Mouse (Mus musculus) CH12F3 (cell line): ENCODE data around the gene Cpa1.

Experiments
- in situ Hi-C: fragments of 300-500 bp; cut with MboI; formaldehyde crosslinking; loops from 2 replicates; pipeline ENCODE4 v1.14.3; 2020; ENCODE audit warnings: low sequenced_read_pairs

Gene Cpa1

DNA sequence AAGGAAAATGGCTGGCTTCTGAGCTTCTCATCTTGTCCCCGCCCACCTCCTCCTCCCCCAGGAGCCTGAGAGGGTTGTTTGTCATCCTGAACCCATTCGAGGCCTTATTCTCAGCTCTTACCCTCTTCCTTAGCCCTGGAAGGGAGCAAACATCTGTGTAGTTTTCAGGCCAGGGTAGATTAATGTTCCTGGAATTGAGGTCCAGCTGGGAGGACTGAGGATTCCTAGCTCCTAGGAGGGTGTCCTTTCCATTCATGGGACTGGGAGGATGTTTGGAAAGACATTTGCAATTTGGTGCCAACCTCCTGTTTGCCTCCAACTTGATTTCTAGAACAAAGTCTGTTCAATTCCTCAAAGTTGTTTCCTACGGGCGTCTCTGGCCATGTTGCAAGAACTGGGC is 18.4 kb upstream of the Cpa1 start:
- in situ Hi-C loops, result no loop called here

DNA sequence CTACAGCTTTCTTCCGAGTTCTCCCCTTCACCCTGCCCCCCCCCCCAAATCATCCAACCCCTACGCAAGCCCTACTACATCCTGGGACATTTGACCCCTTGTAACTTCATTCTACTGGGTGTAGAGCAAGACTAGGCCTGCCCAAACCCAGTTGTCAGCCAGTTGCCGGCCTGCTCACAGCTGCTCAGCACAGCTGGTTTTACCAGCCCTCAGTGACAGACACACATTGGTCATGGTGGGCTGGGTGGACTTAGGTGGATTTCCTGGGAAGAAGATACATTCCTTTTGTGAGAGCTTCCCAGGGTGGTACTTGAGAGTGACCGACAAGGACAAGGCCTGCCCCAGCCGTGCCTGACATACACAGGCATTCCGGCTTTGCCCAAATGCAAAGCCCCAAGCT is 18.0 kb upstream of the Cpa1 start:
- in situ Hi-C loops, result no loop called here

DNA sequence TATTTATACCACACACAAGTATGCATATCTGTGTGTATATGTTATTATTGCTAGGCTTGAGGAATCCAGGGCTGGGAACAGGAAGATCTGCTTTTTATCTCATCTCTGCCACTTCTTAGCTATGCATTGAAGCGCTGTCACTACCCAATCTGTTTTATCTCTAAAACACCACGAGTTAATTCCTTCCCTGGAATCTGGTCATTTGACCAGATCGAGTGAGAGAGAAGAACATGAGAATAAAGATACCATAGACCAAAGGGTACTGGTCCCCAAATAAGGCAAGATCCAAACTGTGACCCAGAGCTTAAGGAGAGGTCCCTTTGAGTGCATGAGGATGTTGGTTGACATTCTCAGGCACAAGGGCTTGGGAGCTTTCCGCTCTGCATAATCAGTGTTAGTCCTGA is 17.0 kb upstream of the Cpa1 start:
- in situ Hi-C loops, result no loop called here

DNA sequence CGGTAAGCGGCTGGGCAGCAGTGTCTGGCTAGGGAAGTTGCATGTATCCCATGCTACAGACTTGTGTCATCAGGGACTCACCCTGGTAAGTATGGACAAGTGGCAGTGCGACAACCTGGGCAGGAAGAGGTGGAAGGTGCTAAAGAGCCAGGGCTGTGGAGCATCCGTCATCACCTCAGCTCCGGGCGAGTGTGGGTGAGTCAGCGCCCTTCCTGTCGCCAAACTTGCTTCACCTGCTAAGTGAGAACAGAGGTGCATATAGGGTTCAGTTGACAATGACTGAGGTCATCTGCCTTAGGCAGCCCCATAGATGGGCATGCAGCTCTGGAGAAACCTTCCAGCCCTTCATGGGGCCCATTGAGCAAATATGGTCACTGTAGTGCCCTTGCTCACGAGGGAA is 14.3 kb upstream of the Cpa1 start:
- in situ Hi-C loops, result no loop called here

DNA sequence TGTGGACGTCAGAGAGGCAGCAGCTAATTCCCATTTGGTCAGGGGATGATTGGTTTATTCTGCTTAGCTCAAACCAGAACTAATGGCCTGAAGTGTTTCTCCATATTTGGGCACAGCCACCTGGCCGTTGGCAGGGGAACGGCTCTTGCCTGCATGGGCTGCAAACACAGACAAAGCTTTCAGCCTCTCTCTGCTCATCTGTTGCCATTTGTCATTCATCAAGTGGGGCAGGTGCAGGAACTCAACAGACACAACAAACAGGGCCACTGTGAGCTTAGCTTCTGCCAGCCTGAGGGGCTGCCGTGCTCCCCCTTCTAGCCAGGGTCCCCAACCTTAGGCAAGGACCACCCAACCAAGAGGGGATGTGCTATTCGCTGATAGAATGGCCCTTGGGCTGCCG is 10.9 kb upstream of the Cpa1 start:
- in situ Hi-C loops, result no loop called here

DNA sequence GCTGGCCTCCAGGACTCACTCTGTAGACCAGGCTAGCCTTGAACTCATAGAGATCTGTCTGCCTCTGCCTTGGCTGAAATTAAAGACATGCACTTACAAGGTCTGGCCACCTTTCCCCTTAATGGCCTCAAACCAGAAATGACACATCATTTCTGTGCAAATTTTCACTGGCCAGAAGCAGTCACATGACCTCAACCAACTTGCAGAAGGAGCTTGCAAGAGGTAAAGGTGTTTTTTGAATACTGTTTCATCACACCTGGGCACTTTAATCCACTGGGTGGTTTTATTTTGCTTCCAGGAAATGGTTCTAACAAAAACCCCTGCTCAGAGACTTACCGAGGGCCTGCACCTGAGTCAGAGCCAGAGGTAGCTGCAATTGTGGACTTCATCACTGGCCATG is 9.0 kb upstream of the Cpa1 start:
- in situ Hi-C loops, result no loop called here

DNA sequence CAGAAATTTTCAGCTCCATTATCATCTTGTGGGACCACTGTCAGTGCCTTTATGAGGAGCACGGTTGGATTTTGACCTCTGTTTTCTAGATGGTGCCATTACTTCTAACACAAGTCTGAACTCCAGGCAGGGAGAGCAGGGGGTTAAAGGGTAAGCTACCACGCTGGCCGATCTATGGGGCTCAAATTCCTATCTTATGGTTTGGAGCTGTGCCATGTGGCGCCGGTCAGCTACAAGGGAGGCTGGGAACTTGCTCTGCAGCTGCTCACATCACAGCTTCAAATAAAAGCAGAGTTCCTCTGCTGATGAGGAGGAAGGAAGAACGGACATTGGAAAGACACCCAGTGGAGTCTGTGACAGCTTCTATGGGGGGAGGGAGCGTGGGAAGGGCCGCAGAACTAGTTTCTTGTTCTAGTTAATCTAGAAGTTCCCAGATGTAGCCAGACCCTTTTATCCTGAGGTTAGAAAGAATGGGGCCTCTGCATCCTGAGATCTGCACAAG is 3.6 kb upstream of the Cpa1 start:
- in situ Hi-C loops, result no loop called here

DNA sequence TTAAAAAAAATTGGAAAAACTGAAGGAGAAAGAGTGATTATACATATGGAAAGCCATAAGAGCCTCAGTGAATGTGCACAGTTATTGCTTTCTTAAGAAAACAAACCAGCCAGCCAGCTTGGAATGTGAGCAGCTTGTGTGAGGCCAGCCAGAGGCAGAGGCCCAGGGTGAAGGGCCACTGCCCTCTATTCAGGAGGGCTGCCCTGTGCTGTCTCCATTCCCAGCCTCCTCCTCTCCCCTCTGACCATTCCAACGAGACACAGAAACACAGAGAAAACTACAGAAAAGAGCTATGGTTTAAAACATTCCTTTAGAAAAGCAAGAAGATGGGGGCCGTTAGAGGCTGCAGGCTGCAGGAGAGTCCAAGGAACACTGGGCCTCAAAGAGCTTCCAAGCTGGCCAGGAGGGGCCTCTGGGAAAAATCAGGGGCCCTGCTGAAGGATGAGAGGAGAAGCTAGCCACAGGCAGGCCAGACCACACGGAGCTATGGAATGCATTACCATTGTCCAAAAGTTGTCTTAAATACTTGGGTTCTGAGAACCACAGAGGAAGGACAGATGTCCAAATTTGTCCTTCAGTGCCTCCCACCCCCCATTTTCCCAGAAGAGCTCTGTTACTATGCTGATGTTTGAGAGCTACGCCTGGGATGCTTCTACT is 2.7 kb upstream of the Cpa1 start:
- in situ Hi-C loops, result no loop called here

DNA sequence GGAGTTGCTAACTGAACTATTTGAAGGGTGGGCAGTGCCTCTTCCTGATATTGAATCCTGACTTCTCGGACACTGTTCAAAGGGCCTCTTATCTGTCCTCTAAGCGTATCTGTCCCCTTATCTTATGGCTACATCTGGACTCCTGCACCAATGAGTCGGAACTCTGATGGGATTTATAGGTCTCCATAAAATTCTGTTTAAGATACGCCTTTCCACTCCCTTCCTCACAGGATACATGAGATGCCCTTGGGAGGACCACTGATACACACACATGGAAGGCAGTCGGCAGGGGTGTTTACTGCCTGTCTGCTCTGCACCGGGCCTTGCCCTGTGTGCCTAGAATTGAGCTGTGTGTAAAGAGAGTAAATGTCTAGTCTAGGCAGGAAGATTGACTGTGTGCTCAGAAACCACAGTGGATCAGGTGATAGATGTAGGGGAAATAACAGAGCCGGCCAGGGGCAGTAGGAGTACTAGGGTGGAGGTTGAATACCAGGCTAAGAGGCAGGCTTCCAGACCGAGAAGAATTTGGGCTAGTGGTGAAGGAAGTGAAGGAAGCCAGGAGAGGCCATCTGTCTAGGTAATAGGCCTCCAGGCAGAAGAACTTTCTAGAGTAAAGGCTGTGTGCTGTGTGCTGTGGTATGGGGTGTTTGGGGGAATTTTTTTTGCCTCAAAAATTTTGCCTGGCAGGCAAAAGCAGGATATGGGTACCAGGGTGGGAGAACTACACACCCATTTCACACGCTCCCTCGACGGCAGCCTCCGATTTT is 4.9 kb downstream of the Cpa1 start:
- in situ Hi-C loops, result no loop called here

DNA sequence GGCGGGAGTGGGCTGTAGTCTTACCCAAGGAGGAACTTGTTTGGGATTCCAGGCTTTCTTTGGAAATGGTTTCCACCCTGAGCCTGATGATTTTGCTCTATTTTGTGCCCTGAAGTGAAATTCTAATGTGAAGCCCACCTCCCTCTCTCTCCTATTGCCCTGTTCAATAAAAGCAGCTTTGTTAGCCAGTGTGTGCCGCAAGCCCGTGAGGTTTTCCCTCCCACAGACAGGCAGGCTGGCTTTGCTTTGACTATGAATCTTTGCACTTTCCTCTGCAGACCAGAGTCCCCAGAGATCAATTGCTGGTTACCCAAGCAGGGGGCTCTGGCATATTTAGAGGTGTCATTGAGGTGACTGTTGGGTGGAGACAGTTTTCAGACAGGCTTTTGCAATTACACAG is 5.4 kb downstream of the Cpa1 start:
- in situ Hi-C loops, result no loop called here

DNA sequence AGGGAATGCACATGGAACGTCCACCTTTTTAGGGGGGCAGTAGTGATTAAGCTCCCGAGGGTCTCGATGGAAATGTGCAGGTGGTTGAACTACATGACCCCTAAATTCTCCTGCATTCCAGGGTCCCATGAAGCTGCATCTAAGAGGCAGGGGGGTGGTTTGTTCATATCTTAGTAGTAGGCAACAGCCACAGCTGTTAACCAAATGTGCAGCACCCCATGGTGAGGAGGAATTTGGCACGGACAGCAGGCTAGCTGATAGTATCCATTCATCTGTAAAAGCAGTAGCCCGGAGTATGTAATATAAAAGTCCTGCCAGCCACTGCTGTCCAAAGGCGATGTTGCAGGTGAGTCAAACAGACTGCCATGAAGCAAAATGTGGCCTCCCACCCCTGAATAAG is 6.4 kb downstream of the Cpa1 start:
- in situ Hi-C loops, result no loop called here

DNA sequence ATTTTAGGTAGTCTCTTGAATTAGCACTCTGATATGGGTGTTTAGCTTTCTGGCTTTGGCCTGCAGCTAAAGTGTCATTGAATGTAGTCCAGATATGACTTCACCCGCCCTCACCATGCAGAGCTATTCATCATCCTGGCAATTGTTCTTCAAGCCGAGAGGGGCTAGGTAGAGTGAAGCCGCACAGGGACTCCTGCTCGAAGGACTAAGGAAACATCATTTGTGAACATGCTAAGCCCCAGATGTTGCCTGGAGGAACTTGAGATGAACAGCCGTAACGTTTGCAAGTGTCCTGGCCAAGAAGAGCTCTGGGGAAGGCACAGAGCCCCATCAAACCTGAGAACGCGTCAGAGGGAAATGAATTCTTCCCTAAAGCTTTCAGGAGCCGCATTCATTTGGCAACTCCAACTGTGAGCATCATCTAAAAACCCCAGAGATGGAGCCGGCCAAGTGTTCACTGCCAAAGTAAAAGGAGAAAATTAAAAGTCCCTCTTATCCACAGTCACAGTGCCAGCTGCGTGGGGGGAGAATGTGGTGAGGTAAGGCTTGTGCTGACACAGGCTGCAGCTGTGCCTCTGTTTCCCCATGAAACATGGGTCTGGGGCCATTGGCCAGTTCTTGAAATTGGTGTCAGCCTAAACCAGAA is 10.8 kb downstream of the Cpa1 start:
- in situ Hi-C loops, result no loop called here

DNA sequence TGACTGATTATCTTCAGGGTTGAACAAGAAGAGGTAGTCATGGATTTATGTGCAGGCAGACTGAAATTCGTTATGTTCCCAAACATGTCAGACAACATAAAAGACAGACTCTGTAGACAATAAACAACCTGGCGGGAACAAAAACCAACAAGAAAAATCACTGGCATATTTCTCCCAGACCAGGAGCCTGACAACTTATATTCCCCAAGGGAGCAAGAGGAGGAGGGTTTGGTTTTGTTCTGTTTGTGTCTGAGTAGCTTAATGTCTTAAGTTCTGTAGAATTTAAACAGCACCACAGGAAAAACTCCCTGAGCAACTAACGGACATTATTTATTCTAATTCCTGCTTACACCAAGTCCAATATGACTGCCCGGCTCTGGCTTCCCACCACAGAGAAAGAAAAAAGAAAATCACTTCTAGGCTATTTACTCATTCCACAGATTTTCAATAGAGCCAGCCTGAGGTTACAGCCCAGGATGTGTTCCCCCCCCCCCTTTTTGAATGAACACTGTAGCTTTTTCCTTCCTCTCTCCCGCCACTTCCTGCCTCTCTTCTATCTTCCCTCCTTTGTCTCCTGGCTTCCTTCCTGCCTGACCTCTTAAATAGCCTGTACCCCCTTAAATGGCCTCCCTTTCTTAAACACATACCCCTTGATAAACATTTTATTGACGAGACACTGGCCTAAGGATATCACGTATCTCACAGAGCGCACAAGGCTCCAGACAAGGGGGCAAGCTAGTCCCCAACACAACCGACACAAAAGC is 13.6 kb downstream of the Cpa1 start:
- in situ Hi-C loops, result no loop called here

DNA sequence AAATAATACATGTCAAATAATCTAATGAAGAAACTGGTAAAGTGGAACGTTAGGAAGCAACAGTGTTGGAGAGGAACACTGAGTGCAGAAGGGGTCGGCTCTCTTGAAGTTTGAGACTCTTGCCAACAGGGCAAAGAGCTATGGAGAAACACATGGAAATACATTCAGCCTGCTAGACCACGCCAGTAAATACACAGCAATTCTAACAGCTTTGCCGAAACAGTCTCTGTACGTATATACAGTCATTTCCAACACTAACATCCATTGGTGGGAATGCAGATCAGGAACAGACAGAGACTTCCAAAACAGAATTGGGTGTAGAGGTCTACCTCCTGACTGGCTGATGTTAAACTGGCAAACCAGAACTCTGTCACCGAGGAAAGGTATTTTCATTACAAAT is 14.5 kb downstream of the Cpa1 start:
- in situ Hi-C loops, result no loop called here

DNA sequence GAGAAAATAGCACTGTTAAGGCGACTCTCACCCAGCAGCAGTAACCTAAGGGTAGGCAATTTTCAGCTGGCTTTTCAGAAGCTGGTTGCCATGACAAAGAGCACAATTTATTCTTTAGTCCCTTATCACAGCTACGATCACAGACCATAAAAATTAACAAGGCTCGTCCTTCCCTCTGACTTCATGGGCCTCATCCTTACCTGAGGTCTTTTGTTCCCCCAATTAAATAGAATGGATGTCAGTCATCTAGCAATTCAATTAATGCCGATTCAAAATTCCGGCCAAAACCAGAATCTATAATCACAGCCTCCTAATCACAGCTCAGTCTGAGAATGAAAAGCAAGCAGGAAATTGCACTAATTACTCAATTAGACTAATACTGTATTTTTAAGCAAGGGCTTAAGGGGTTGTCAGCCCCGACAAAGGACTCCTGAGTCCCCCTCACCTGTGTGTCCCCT is 15.4 kb downstream of the Cpa1 start:
- in situ Hi-C loops, result no loop called here

DNA sequence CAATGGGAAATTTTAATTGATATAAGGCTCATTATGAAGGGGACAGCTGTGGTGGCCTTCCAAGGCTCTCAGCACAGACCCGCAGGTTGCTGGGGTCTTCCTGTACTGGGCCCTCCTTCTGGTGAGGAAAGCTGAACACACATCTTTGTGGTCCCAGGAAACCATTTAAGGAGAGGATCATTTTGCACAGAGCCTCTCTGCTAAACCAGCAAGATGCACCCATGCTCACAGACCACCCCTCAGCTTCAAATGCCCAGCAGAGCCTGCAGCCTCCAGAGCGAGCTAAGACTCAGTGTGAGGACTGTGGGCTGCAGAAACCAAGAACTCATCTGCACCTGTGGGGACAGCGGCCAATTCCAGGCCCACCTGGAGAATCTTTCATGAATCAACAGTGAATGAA is 15.9 kb downstream of the Cpa1 start:
- in situ Hi-C loops, result no loop called here

DNA sequence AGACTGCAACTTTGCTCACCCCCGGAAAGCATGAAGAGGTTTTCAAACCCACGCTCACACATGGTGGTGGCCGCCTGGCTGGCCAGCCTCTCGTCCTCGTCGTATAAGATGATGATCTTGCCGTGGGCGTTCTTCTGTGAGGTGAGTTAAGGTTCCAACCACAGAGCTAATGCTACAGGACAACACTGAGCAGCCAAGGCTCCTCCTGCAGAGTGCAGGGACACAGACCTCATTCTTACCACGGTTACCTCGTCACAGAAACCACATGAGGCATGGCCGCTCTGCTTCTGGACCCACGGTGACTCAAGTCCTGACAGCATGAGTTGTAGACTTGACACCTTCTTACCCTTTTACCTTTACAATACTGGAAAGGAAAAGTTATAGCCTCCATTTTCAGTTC is 18.3 kb downstream of the Cpa1 start:
- in situ Hi-C loops, result no loop called here

DNA sequence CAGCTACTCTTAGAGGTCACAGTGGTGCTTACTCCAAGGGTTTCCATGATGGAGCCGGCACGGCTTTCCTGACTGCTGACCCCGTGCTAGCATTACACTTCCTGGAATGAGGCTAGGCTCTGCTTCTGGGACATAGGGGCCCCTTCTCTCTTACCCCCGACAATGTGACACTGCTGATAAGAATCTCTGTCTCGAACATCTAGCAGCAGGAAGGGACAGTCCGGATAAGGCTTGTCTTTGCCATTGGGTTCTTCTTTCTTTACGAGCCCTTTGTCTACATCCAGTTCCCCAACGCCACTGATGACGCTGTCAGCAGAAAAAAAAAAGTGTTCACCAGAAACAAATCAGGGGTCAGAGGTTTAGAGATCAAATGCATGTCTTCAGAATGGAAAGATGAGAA is 19.6 kb downstream of the Cpa1 start:
- in situ Hi-C loops, result no loop called here

DNA sequence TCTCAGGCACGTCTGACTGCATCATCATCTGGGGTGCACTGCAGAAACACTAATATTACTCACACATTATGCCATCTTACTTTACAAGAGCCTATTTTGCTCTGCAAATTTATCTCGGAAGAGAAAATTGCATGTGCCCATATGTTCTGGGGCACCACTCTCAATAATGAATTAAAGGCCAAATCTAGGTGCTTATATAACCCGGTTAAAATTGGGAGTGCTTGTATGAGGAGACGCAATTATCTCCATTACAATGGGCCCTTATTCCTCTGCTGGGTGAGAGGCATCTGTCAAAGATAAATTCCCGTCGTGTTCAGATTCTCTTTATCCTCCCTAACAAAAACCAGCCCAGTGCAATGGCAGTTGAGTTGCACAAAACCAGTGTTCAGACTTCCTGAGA is 25.8 kb downstream of the Cpa1 start:
- in situ Hi-C loops, result no loop called here

DNA sequence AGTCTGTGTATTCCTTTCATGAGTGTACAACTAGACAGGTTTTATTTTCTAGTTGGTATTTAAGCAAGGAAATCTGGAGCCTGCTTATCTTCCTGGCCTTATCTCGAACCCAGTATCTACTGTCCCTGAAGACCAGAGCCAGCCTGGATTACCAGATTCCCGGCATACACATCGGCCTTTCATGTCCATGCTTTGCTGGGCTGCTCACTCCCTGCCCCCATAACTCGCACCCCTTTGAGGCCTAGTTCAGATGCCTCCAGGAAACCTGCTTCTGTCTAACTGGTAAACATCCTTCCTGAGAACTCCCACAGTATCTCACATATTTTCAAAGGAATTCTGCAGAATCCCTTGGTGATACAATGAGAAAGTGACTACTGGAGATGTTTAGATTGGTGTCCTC is 26.3 kb downstream of the Cpa1 start:
- in situ Hi-C loops, result no loop called here

DNA sequence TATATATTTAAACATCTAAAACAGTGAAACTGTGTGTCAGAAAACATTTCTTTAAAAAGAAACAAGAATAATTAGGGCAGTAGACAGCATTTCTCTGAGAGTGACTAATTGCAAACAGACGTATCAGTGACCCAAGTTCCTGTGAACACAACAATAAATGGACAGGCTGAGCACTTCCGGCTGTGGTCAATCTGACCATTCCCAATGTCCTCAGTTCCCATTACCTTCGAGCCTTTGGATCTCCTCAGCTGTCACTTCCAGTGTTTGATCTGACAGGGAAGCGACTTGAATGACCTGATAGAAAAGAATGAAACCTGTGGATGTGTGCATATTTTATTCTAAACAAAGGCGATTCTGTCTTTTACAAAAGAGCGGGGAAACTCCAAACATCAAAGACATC is 27.0 kb downstream of the Cpa1 start:
- in situ Hi-C loops, result no loop called here
